Mouse (Mus musculus) cerebellum, adult 8-10 months (tissue): ENCODE data around the gene Gm20388.
"Not testable (repeated sequence)": the region's sequence is repeated elsewhere in the genome, so short reads cannot be mapped to it uniquely, and the experiment has no call there.

ENCODE experiments used
- DNase-seq: peaks from one replicate; pipeline ENCODE4 v3.0.0; 2022

Gm20388 gene

DNA sequence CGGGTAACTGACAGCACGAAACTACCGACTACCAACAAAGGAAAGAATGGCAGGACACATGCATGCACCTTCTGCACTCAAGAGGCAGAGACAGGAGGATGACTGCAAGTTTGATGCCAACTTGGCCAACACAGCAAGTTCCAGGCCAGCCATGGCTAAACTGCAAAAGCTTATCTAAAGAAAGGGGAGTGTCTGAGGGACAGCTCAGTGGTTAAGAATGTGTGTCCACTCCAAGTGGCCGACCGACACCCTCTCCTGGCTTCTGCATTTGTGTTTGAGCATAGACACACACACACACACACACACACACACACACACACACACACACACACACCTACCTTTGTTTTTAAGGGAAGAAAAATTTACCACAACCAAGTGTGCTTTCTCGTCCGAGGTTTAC, 3367.8 kb downstream of the Gm20388 start:
- no peak for DNase-seq

DNA sequence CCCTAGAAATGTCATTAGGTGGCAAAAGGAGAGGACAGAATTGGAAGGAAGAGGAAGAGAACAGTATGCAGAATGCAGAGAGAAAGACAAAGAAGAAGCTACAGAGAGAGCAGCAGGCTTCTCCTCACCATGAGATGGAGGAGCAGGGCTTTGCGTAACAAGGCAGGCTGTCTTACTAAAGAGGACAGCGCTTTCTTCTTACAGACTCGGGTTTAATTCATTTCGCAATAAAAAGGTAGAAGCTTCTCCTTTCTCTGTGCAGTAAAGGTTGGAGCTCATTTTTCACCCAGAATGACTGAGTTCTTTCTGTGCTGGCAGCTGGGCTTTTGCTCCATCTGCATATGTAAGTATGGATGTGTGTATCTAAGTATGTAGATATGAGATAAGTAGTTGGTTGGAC, 3369.2 kb downstream of the Gm20388 start:
- DNase-seq = no peak

DNA sequence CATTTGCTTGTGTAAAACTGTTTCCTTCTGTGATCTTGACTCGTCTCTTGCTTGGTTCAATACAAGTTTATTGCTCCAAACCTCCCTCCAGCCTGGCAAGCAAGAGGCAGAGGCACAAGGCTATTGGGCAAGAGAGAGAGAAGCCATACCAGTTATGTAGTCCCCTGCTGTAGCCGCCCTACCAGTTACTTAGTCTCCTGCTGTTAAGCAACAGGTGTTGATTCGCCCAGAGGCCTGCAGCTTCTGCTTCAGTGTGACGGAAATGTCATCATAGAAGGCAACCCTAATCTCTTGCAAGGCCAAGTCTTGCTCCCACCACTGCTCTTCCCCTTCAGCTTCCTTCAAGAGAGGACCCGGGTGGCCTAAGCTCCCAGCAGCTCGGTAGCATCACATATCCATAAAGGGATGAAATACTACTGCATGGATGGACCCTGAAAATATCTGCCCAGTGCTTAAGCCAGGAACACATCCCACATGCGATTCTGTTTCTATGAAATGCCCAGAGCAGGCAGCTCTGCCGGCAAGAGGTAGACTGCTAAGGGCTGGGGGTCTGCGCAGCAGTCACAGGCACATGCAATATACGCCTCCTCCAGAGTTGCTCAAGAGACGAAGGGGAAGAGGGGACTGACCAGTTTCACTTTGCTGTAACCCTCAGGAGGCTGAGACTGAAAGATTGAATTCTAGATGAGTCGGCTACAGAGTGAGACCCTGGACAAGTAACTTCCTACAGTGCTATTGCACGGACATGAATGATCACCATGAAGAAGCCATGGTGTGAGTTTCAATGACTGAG, 3369.9 kb downstream of the Gm20388 start:
- DNase-seq = no peak

DNA sequence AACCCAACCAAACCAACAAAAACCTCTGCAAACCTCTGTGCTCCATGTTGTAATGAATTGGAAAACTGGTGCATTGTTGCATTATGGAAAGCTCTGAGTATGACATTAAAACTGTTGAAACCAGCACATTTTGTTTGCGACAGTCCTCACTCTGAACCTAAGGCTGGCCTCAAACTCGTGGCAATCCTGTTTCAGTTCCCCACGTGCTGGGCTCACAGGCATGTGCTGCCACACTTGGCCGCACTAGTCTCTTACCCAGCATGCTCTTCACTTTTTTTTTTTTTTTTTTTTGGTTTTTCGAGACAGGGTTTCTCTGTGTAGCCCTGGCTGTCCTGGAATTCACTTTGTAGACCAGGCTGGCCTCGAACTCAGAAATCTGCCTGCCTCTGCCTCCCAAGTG, 3372.4 kb downstream of the Gm20388 start:
- not testable (repeated sequence) for DNase-seq

DNA sequence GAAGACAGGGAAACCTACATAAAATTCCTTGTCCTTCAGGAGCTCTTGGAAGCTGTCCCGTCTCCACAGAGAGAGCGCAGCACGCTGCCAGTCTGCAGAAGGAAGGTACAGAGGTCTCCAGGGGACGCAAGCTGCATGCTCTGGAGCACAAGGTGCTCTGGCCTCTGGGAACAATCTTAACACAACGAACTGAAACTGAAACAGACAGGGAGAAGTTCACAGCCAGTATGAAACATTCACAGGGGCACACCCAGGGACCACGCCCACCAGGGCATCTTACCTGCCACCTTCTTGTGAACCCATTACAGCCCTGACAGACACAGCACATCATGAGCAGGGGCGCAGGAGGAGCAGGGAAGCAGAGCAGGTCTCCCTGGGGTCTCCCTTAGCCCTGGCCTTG, 3373.3 kb downstream of the Gm20388 start:
- DNase-seq = no peak

DNA sequence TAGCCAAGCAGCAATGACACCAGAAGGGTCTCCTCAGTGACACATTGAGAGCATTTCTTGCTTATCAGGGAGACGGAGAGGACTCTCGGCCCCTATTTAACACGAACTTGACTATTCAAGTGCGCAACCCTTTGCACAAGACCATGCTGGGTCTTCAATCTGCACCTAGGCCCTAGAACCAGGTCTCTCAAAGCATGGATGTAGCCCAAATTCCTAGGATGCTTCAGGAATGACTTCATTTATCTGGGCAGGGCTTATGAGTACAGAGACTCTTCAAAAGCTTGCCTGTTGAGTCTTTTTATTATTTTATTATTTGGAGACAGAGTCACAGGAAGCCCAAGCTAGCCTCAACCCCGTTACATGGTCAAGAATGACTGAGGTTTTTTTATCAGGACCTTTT, 3373.9 kb downstream of the Gm20388 start:
- DNase-seq = no peak

DNA sequence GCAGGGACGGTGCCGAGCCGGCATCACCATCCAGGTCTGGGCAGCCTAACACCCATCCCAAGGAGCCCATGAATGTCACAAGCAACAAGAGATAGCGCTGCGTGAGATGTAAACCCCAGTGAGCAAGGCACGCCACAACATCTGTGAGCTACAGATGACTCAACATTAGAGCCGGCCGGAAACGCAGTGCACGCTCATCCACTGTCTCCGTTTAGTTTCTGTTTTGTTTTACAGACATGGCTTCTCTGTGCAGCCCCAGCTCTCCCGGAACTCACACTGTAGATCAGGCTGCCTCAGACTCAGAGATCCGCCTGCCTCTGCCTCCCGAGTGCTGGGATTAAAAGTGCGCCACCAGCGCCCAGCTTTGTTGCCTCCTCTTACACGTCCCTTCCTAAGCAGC, 3376.7 kb downstream of the Gm20388 start:
- DNase-seq = no peak

DNA sequence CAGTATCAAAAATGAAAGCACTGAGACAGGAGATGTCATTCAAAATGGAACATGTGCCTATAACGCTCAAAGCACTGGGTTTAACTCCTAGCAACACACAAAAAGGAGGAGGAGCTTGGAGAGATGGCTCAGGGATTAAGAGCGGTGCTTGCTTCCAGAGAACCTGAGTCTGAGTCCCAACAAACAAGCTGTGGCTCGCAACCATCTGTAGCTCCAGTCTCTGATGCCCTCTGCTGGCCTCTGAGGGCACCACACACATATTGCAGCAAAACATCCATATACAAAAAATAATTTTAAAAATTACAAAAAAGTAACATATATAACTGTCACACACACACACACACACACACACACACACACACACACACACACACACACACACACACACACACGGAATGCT, 3379.5 kb downstream of the Gm20388 start:
- no peak for DNase-seq

DNA sequence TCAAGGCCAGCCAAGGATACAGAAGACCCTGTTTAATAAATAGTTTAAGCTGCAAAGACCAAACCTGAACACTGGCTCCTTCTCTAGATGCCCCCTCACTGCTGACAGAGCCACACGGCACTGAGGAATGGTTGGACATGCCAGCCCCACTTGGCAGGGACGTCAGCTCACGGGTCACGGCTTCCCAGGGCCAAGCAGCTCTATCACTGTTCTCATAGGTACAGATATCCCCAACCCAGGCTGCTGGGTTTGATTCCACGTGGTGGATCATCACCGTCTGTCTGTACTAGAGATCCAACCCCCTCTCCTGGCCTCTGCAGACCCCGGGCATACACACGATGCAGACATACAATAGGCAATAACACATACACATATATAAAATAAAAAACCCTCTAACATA, 3380.0 kb downstream of the Gm20388 start:
- no peak for DNase-seq

DNA sequence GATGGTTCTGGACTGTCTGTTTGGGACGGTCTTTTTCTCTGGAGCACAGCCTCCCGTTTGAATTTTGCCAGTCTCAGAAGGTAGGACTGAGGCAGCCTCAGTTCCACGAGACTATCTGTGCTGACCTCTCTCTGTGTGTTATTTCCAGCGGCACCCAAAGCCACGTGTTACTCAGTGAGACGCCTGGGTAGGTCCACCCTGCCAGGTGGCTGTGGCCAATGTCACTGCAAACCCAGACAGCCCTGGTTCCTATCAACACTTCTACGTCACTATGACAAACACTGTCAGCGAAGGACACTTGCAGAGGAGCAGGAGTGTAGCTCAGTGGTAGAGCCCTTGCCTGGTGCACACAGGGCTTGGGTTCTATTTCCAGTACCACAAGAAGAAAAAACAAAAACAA, 3381.1 kb downstream of the Gm20388 start:
- DNase-seq = no peak

DNA sequence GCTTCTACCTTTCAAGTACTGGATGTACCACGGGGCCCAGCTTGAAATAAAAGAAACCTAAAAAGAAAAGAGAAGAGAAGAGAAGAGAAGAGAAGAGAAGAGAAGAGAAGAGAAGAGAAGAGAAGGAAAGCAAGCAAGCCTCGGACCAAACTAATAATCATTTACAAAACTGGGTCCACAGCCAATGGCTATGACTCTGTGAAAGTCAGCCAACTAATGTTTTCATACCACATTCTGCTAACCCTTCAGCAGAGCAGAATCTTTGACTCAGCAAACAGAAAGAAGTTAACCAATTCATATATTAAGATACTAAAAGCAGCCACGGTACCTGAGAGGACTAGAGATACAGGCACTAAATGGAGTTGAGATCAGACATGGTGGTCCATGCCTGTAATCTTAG, 3381.6 kb downstream of the Gm20388 start:
- DNase-seq = no peak

DNA sequence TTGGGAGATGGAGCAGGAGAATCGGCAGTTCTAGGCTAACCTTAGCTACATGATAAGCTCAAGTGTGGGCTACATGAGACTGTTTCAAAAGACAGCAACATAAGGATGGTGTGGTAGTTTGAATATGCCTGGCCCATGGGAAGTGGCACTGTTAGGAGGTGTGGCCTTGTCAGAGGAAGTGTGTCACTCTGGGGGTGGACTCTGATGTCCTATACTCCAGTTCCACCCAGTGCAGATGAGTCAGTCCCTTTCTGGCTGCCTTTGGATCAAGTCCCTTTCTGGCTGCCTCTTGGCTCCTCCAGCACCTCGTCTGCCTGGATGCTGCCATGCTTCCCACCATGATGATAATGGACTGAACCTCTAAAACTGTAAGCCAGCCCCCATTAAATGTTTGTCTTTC, 3382.1 kb downstream of the Gm20388 start:
- DNase-seq = no peak

DNA sequence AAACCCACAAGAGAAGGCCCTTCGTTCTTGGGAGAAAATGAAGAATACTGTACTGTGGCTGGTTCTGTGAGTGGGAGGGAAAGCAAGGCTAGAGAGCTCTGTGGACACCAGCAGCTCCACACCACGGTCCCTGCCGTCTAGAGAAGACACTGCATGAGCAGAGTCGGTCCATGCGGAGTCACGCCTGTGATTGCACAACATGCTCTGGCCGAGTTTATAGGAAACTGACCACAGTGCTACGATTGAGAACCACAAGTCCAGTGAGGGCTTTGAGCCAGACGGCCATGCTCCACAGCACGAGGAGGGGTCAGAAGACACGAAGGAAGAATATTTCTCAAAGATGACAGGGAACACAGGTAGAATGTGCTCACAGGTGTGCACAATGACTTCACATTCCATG, 3387.7 kb downstream of the Gm20388 start:
- DNase-seq = no peak

DNA sequence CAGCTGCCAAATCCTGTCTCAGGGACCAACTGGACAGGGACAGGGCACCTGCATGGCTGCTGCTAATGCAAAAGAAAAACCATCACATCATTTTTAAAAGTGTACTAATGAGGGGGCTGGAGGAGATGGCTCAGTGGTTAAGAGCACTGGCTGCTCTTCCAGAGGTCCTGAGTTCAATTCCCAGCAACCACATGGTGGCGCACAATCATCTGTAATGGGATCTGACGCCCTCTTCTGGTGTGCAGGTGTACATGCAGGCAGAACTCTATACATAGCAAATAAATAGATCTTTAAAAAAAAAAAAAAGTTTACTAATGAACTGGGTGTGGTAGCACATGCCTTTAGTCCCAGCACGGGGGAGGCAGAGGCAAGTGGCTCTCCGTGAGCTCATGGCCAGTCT, 3398.1 kb downstream of the Gm20388 start:
- no peak for DNase-seq

DNA sequence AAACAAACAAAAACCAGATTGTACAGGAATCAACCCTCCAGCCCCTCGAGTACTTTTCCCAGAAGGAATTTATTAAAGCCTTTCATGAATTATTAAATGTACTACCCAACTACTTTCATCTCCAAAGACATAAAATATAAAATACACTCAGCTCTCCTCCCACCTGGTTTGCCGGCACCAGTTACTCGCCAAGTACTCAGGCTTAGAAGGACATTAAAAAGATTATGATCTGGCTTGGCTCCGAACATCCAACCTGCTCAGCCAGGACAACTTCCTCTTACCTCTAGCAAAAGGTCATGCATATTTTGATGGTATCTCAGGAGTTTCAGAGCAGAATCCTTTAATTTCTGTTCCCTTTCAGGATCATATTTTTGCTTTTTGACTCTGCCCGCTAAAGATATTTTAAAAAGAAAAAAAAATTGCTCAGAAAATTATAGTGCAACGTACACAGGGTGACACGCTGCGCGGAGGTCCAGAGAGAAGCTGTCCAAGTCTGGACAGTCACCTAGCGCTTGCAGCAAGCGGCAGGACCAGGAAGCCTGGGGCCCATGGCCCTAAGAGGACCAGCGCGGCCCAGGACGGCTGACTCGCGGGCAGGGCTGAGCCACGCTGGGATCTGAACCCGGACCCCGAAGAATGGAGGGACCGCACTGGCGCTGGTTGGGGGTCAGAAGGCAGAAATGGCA, 3407.3 kb downstream of the Gm20388 start:
- no peak for DNase-seq

DNA sequence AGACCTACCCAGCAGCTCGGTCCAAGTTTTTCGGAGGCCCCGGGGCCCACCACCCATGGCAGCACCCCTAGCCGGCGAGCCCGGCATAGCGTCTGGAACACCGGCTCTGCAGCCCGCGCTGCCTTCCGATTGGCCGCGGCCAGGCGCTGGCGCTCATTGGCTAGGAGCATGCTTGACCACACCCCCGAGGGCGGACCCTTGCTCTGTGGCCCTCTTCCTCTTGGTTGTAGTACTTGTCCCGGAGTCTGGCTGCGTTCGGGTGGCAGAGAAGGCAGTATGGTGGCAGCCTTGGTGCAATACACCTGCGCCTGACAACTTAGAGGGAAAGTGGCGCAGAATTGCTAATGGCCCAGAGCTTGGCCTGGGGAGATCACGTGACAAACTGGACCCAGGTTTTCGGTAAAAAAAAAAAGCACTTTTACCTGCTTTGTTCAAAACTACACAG, 3407.8 kb downstream of the Gm20388 start, which contains the start of gene Fanca:
Gene Fanca (minus strand): TSS at position 110 of the 445 bp plus-strand sequence.
- DNase-seq = peak; percentile 89

DNA sequence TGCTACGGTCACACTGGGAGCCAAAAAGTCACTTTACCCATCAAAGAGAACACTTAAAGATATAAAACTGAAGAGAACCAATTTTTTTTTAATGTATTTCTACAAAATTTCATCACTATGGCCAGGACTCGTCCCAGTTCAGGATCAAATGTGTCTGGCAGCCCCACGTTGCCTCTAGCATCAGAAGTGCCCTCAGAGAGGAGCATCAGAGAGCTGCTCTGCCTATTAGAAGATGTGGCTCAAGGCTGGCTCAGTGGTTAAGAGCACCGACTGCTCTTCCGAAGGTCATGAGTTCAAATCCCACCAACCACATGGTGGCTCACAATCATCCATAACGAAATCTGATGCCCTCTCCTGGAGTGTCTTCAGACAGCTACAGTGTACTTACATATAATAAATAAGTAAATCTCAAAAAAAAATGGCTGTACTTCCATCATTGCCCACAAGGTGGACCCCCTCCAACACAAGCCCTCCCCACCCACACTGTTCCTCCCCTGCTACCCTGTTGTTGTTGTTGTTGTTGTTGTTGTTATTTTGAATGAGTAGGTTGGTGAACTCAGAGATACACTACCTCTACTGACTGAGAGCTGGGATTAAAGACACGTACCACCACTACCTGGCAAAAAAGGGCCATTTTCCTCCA, 3409.0 kb downstream of the Gm20388 start:
- DNase-seq = peak; percentile 55

DNA sequence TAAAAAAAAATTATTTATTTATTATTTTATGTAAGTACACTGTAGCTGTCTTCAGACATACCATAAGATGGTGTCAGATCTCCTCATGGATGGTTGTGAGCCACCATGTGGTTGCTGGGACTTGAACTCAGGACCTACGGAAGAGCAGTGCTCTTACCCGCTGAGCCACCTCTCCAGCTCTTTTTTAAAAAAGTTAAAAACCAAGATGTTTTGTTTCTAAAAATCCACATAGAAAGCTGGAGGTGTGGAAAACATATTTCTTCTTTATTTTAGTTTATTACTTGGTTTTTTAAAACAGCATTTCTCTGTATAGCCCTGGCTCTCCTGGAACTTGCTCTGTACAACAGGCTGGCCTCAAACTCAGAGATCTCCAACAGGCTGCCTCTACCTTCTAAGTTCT, 3417.9 kb downstream of the Gm20388 start:
- DNase-seq = no peak

DNA sequence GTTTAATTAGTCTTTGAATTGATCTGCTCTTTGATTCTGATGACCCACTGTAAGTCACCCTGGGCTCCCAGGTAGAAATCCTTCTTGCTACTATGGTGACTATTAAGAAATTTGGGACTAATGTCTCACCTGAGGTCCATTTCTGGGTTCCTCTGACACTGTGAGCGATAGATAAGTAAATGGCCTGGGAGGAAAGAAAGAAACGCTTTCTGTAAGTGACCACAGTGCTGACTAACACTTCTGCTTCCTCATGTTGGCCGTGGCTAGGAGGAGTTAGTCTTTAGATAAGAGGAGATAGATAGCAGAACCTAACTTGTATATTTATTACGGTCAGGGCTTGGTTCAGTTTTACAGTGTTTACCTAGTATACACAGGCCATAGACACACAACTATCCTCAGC, 3418.7 kb downstream of the Gm20388 start:
- no peak for DNase-seq

DNA sequence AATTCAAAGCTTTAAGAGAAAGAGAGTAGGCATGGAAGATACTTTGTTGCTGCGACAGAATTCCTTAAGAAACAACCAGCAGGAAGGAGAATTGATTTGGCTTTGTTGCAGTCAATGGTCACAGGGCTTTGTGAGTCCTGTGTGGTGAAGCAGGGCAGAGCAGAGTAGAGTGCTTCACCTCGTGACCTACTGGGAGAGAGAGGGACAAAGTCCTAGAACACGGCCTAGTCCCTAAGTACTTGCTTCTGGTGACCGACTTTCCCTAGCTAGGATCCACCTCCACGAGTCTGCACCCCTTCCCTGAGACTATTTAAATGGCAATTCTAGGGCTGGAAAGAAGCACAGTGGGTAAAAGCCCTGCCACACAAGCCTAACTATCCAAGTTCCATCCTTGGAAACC, 3419.3 kb downstream of the Gm20388 start:
- DNase-seq = no peak

DNA sequence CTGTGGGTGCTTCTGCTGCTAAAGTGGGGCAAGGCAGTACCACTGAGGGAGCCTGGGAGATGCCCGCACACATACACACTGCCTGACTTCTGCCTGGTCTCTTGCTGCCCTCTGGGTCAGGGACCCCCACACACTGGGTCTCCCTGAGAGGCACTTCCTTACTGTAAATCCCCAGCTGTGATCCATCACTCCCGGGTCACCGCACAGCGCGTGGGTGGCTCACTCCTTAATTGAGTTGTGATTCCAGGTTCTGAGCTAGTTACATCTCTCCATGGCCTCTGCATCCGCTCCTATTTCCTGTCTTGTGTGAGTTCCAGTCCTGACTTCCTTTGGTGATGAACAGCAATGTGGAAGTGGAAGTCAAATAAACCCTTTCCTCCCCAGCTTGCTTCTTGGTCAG, 3420.1 kb downstream of the Gm20388 start:
- DNase-seq = no peak

DNA sequence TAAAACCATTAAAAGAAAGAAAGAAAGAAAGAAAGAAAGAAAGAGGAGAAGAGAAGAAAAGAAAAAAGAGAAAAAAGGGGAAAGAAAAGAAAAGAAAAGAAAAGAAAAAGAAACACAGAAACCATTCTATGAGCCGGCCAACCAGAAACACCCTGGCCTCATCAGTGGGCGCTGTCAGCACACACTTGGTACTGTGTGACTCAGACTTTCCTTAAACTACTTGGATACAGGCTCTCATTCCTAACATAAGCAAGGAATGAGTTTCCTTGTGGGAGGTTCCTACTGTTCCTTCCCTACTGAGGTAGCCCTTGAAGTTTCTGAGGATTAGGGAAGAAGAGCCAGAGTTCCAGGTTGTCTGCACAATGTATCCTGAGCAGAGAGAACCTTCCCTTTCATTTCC, 3420.7 kb downstream of the Gm20388 start:
- no peak for DNase-seq

DNA sequence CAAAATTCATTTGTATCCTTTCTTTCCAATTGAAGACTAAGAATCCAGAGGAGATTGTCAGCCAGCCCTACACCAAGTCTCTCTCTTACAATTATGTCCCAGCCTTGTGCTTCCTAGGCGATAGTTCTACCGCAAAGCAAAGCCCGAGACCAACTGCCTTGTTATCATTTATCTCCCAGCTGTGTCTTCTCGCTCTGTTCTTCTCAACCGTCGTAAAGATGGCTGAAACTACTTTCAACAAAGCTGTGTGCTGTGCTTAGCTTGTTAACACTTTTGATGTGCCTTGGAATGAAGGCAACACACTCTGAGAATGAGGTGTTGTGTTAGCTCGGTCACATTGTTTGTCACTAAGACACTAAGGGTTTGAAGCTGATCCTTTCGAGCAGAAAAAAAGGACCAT, 3421.2 kb downstream of the Gm20388 start:
- no peak for DNase-seq
